Mouse (Mus musculus): ENCODE data around the gene Fgfr1op. TPM values are rescaled to one million over a fixed set of nuclear protein-coding genes. Genes with fewer than 3 reads are reported as not detected.
"Not testable (repeated sequence)": the region's sequence is repeated elsewhere in the genome, so short reads cannot be mapped to it uniquely, and the experiment has no call there.

Fgfr1op gene
- 10 to 100 TPM; 14.9 to 17.9 TPM for total RNA-seq (2021)
- long read RNA-seq, experiment 1, transcript Fgfr1op-201 (12 exons, 3,077 nt), result minor isoform, 5 of 63 reads
- long read RNA-seq, experiment 1, transcript Fgfr1op-202 (13 exons, 3,505 nt), result major isoform, 41 of 63 reads
- long read RNA-seq, experiment 1, partial matches to known transcripts, result 5 of 63 reads
- long read RNA-seq, experiment 1, other reads (novel, unspliced or antisense), result 12 of 63 reads
- long read RNA-seq, experiment 2, transcript Fgfr1op-202 (13 exons, 3,505 nt), result major isoform, 30 of 43 reads
- long read RNA-seq, experiment 2, partial matches to known transcripts, result 1 of 43 reads
- long read RNA-seq, experiment 2, other reads (novel, unspliced or antisense), result 9 of 43 reads

- DNase-seq (ENCODE audit: low spot score), result peak; percentile 73
These were observed at the start of gene Fgfr1op for GRCm38 (mm10) chr17:8164701-8165607. TSS of gene Fgfr1op (plus strand) at chr17:8165501.

GRCm38 (mm10) chr17:8116378-8116777 is 48.9 kb upstream of the Fgfr1op start:
- not testable (repeated sequence) for DNase-seq (ENCODE audit: low spot score)

DNA sequence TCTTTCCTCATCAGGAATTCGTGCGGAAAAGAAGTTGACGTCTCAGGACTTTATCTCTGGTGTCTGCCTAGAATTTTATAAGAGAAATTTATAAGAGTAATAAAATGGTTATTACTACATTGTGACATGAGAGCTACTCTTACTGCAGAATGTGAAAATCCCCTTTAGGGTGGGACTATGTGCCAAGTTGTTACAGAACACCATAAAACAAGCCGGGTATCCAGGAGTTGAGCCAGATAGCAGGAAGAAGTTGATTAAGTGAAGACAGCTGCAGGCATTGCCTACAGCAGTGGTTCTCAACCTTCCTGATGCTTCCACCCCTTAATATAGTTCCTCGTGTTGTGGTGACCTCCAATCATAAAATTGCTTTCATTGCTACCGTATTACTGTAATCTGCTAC is 48.4 kb upstream of the Fgfr1op start:
- DNase-seq (ENCODE audit: low spot score), result not testable (repeated sequence)

- not testable (repeated sequence) for DNase-seq (ENCODE audit: low spot score)
These were observed 42.3 kb upstream of the Fgfr1op start for GRCm38 (mm10) chr17:8122974-8123373.

DNA sequence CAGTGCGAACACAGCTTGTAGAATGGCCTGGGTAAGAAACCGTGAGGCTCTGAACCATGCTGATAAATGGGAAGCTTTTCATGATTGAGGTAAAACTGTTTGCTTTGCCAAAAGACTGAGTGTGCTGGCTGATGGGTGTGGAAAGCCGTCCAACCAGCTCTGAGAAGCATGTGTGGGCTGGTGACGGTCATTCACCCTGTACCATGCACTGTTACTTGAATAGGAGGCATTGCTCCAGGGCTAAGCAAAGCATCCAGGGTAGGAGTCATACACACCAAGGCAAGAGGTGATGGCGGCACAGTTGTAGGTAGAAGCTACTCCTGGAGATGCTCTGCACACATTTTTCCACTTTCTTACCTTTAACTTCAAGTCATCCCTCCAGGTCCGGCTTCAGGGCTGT is 40.7 kb upstream of the Fgfr1op start:
- DNase-seq (ENCODE audit: low spot score), result not testable (repeated sequence)

DNA sequence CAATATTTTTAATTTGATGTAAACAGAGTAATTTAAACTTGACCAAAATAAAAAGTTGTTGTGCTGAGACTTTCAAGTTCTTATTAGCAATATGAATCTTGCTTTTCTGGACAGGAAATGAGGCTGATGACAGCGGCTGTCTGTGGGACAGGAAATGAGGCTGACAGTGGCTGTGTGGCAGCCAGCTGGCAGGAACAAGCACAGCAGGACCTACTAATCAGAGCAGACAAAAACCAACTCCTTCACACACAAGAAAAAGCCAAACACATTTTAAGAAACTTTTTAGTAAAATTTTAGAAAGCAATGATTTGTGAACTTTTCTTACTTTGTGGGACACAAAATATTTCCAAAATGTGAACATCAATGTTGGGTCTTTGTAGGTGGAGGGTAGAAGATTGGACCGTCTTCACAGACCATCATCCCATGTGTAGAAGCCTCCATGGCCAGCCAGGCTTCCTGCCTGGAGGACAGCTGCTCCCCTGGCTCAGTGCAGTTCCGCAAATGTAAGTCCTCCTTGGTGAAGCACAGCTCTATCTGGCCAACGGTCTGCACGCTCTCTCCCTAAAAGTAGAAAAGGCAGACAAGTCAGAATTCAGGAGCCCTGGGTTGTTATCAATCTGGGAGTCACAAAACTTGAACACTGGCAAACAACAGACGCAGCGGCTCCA is 36.8 kb upstream of the Fgfr1op start:
- DNase-seq (ENCODE audit: low spot score), result not testable (repeated sequence)

DNA sequence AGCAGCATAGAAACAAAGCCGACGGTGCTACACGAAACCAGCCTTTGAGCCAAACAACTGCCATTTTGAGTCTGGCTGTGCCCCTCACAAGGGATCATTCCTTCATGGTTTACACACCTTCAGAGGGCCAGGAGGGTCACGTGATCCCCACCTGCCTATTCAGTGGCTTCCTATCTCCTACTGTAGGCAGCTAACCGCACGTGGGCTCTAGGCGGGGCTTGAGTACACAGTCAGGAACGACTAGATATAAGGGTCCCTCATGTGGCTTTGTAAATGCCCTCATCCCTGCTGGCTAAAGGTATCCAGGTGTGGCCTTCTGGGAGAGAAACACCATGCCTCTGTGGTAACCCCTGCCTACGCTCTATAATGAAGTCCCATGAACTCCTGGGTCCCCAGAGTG is 35.7 kb upstream of the Fgfr1op start:
- DNase-seq (ENCODE audit: low spot score), result not testable (repeated sequence)

- not testable (repeated sequence) for DNase-seq (ENCODE audit: low spot score)
These were observed 34.5 kb upstream of the Fgfr1op start for GRCm38 (mm10) chr17:8130849-8131248.

- DNase-seq (ENCODE audit: low spot score), result not testable (repeated sequence)
These were observed 27.2 kb upstream of the Fgfr1op start for GRCm38 (mm10) chr17:8138116-8138515.

DNA sequence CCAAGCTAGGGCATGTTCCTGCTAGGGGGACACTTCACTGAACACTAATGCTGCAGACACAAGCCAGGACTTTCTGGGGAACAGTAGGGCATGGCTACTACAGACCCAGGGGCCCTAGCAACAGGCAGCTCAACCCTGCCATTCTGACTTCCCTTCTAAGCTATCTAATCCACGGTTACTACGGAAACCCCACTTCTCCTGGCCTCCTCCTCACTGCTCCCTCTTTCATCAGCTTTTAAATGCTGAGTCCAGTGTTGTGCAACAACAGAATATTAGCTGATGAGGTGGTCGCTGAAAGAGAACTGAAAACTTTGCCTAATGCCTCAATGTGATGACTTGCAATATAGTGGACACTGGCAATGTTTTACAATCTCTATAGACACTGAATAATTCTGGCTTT is 25.1 kb upstream of the Fgfr1op start:
- DNase-seq (ENCODE audit: low spot score), result not testable (repeated sequence)

GRCm38 (mm10) chr17:8143802-8144673 is 21.3 kb upstream of the Fgfr1op start:
- DNase-seq (ENCODE audit: low spot score), result peak; percentile 19

- DNase-seq (ENCODE audit: low spot score), result peak; percentile 29
These were observed 18.4 kb upstream of the Fgfr1op start for GRCm38 (mm10) chr17:8146931-8147330.

- DNase-seq (ENCODE audit: low spot score), result peak; percentile 26
These were observed 17.6 kb upstream of the Fgfr1op start, which contains the start of the genes Gm49673 and Rnaset2a for GRCm38 (mm10) chr17:8147439-8148316. TSS of gene Gm49673 (minus strand) at chr17:8147788. TSS of gene Rnaset2a (minus strand) at chr17:8148097.

DNA sequence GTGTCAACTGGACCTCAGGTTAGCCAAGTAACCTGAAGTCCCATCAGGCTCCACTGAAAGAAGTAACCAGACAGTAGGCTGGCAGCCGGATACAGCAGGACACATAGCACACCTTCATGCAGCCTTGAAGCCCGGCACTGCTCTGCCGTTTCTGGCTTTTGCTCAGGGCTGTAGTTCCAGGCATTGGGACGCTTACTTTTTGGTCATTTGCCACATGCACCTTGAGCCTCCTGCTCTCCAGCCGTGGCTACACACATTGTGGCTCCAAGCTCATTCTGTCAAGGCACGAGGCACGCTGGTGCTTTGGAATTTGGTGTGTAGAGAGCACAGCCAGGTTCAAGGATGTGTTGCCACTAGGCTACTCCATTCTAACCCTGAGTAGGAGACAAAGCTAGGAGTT is 10.3 kb upstream of the Fgfr1op start:
- not testable (repeated sequence) for DNase-seq (ENCODE audit: low spot score)

GRCm38 (mm10) chr17:8155982-8156381 is 9.3 kb upstream of the Fgfr1op start:
- not testable (repeated sequence) for DNase-seq (ENCODE audit: low spot score)

- not testable (repeated sequence) for DNase-seq (ENCODE audit: low spot score)
These were observed 6.7 kb upstream of the Fgfr1op start for GRCm38 (mm10) chr17:8158627-8159026.

- DNase-seq (ENCODE audit: low spot score), result not testable (repeated sequence)
These were observed 4.3 kb upstream of the Fgfr1op start for GRCm38 (mm10) chr17:8160969-8161368.

- DNase-seq (ENCODE audit: low spot score), result peak; percentile 15
These were observed 276 bp downstream of the Fgfr1op start for GRCm38 (mm10) chr17:8165608-8165945.

DNA sequence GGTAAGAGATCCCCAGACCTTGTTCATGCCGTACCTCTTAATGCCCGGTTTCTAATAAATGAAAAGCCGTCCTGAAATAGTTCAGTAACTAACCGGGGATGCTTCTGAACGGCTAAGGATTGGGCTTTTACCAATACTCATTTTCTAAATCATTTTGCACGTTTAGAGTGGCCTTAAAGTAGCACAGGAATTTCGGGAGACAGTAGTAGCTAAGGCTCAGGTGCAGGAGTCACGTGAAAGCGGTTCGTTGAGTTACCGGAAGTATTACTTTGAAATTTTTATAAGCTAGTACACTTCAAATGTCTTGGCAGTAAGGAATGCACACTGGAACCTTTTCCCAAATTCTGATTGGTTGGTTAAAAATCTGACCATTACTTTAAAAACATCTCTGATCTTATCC is 676 bp downstream of the Fgfr1op start:
- not testable (repeated sequence) for DNase-seq (ENCODE audit: low spot score)

DNA sequence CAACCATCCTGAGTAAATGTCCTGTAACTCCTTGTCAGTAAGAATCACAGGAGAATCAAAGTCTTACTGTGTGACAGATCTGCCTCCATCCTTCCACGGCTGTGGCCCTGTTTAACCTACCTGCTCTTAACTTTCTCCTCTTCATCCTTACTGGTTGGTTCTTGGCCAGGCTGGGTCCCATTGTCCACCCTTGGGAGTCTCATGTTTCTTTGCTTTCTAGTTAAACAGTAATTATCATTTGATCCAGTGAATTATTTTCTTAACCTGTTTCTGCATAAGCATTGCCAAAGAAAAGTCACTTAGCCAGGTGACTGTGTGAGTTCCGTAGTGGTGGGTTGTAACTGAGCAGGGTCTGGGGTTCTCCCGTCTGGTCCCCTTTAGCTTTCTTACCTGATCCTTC is 1.2 kb downstream of the Fgfr1op start:
- not testable (repeated sequence) for DNase-seq (ENCODE audit: low spot score)
